Mouse (Mus musculus): ENCODE measurements at regions not wholly inside any gene's neighbourhood (a gene's known extent, or its start where the extent isn't known, plus 50 kb on each side); places are given as distances from the start of the nearest gene placed in this dataset.
A peak's percentile ranks its signal among the peaks of the same experiment; 100 is the strongest.
"Not testable (repeated sequence)": the region's sequence is repeated elsewhere in the genome, so short reads cannot be mapped to it uniquely, and the experiment has no call there.

GRCm38 (mm10) chr12:11881809-11882208, 380.1 kb upstream of the Fam49a start:
- not testable (repeated sequence) for DNase-seq (ENCODE audit: low spot score in 2 of 2)

- no peak for DNase-seq (ENCODE audit: low spot score in 2 of 2)
Observed at GRCm38 (mm10) chr12:11887291-11887690, 374.6 kb upstream of the Fam49a start.

- DNase-seq (ENCODE audit: low spot score in 2 of 2), result no peak
Observed at GRCm38 (mm10) chr12:11899031-11899430, 362.9 kb upstream of the Fam49a start.

- peak in 1 of 2 experiments; percentile 10 for DNase-seq (ENCODE audit: low spot score in 2 of 2)
Observed at GRCm38 (mm10) chr12:11906588-11906987, 355.4 kb upstream of the Fam49a start.
